Mouse (Mus musculus) cerebellum, postnatal 25 days (tissue): ENCODE results near the gene Ercc2.

Experiments used
- DNase-seq, 2 experiments: peaks; one replicate each; pipeline ENCODE4 v3.0.0; 2021; ENCODE audit warnings: mixed read lengths in 2 of 2

Gene Ercc2

DNA sequence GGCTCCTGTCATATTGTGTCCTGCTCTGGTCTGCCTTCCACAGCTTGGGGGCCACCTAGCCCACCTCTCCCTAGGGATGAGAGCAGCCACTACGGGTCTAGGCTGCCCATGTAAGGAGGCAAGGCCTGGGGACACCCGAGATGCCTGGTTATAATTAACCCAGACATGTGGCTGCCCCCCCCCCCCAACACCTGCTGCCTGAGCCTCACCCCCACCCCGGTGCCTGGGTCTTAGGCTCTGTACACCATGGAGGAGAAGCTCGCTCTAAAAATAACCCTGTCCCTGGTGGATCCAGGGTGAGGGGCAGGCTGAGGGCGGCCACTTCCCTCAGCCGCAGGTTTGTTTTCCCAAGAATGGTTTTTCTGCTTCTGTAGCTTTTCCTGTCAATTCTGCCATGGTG is 27.9 kb downstream of the Ercc2 start:
- no peak for DNase-seq

GRCm38 (mm10) chr7:19410766-19411344 is 29.0 kb downstream of the Ercc2 start:
- DNase-seq: no peak

DNA sequence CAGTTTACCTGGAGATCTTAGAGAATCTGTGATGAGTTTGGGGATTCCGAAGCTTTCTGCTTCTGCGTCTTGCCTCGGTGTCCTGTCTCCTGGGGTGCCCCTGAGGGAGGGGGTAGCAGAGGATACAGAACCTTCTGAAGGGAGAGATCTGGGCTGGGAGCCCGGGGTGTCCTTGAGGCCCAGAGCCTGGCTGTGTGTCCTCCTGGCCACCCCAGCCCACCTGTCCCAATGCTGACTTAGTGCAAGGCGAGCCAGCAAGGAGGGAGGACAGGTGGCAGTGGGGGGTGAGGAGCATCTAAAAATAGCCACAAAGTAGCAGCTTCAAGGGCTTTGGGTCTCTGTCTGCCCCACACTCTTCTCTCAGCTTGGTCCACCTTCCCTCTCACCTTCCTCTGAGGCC is 30.0 kb downstream of the Ercc2 start:
- no peak for DNase-seq

GRCm38 (mm10) chr7:19413525-19413924 is 31.7 kb downstream of the Ercc2 start:
- no peak for DNase-seq

DNA sequence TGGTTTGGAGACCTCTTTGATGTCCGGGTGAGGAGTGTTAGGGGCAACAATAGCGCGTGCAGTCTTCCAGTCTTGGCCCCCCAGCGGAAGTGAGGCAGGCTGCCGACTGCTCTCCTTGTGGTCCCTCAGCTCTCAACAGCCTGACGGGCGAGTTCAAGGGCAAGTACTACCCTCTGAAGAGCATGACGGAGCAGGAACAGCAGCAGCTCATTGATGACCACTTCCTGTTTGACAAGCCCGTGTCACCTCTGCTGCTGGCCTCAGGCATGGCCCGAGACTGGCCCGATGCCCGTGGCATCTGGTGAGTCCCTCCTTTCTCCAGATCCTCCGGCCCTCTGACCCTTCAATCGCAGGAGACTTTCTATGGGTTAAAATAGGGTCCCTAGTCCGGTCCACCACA is 34.8 kb downstream of the Ercc2 start:
- DNase-seq: no peak

- no peak for DNase-seq
Measured at GRCm38 (mm10) chr7:19420121-19420520, 38.3 kb downstream of the Ercc2 start.

- peak; percentile 83 to 93 for DNase-seq
Measured at GRCm38 (mm10) chr7:19420821-19421636, 39.2 kb downstream of the Ercc2 start.

DNA sequence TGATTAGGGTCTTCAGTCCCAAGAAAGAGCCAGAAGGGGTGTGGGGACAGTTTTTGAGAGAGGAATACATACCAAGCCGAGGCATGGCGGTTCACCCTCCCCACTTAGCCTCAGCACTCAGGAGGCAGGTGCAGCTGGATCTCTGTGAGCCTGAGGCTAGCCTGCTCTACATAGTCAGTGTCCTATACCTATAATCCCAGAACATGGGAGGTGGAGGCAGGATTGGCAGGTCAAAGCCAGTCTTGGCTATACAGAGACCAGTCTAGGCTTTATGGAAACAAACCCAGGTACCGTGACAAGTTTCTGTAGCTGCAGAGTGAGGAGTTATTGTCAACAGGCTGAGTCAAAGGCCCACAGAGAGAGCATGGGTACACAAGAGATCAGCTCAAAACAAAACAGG is 41.3 kb downstream of the Ercc2 start:
- no peak for DNase-seq

GRCm38 (mm10) chr7:19424051-19424450 is 42.2 kb downstream of the Ercc2 start:
- no peak for DNase-seq

- no peak for DNase-seq
Measured at GRCm38 (mm10) chr7:19426349-19426748, 44.5 kb downstream of the Ercc2 start.

GRCm38 (mm10) chr7:19426888-19427287 is 45.1 kb downstream of the Ercc2 start:
- DNase-seq: no peak

DNA sequence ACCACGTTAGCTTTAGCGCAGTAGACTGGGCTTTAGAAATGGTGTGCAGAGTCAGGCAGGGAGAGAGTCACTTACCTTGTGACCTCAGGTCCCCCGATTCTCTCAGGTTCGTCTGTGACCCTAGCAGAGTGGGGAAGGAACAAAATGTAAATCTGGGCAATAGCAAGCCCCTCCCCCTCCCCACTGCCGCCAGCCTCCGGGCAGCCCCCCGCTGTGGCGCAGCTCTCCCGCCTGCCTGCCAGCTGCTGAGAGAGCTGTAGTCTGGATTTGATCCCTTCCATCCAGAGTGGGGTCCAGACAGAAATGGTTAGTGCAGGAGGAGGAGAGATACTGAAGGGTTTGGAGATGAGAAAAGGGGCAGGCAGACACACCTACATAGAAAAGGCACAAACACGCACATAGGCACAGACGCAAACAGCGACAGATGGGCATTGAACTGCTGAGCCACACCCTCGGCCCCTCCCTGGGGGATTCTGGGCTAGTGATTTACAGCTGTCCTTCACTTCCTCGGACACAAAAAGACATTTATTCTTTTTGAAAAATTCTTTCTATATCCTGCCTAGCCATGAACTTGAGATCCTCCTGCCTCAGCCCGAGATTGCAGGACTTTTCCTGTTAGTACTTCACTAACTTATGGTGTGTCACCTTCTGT is 46.3 kb downstream of the Ercc2 start:
- no peak for DNase-seq

DNA sequence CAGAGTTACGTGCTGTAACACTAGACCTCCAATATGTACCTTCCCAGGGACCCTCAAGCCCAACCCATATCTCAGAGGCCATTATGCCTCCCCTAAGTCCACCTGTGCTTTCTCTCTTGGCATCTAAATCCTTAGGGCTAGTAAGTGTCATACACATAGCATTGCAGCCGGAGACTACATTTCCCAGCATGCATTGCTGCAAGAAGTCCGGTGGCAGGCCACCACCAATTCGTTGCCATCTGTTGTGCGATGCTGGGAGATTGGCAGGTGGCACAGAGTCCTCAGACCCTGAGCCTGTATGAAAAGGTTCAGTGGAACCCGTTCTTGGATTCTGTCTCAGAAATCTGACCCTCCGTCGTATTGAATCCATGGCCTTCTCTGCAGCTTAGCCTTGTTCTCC is 47.9 kb downstream of the Ercc2 start:
- DNase-seq: peak; percentile 62 to 75

DNA sequence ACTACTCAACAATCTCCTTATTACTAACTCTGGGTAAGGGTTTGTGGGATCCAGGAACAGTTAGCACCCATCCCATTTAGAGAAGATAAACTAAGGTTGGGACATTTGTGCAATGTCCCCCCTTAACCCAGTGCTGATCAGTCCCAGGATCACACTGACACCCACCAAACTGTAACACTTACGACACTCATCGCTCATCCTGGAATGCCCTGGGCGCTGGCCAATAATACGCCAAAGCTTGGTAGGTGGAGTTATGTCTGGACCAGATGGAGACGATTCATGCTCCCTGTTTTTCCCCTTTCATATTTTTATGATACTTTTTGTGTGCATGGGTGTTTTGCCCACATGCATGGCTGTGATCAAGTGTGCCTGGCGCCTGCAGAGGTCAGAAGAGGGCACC is 48.6 kb downstream of the Ercc2 start:
- DNase-seq: no peak

- DNase-seq: no peak
Measured at GRCm38 (mm10) chr7:19432475-19432874, 50.7 kb downstream of the Ercc2 start.

- DNase-seq: no peak
Measured at GRCm38 (mm10) chr7:19436276-19436675, 54.5 kb downstream of the Ercc2 start.

- DNase-seq: no peak
Measured at GRCm38 (mm10) chr7:19437048-19437447, 55.2 kb downstream of the Ercc2 start.

DNA sequence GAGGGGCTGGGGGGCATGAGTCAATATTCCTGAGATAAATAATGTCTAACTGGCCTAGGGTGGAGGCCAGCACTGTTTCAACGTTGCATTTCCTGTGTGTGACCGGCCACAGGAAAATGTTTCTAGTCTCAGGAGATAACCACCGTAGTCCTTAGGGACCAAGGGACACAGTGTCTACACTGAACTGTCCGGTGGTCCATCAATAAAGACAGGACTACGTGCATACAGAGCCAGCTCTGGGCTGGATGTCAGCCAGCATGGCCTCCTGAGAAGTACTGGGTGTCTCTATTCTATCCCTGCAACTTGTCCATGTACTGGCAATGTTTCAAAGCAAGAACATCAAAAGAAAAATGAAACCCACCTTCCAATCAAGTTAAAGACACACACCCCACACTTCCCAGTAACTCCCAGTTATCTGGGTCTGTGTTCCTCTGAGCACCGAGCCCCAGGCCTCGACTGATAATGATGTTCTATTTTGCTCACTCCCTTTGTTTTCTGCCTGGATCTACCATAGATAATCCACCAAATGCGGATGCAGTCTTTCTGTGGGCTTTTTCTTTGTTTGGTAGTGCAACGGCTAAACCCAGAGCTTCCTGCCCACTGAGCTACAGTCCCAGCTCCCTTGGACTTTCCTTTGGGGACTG is 59.8 kb downstream of the Ercc2 start:
- DNase-seq: no peak

GRCm38 (mm10) chr7:19443344-19443743 is 61.5 kb downstream of the Ercc2 start:
- peak; percentile 93 to 96 for DNase-seq

DNA sequence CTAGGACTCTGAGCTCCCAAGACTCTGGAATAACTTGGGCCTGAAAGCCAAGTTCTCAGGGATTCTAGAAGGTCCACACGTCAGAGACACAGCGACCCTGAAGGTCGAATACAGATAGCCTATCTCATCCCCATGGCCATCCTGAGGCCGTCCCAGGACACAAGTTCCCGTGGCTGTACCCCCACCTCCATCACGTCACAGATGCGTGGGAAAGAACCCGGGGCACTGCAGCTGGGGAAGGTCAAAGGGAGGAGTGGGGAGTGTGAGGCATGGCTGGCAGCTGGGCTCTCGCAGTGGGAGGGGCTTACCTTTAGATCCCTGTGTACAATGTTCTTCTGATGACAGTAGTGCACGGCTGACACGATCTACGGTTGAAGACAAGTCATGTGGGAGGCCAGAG is 63.0 kb downstream of the Ercc2 start:
- no peak for DNase-seq
